Mouse (Mus musculus) forebrain, embryonic 16.5 days (tissue): ENCODE results near the gene Agbl5. TPM values are rescaled to one million over a fixed set of nuclear protein-coding genes. Genes with fewer than 3 reads are reported as not detected.

Experiments
- ATAC-seq: fragments of 200-750 bp; cut with Nextera tagmentation; 2 replicates; pipeline ENCODE4 v1.8.0; 2017; ENCODE audit warnings: mild to moderate bottlenecking, moderate library complexity
- H3K27ac ChIP-seq: fragments of 300-500 bp; sonication (generic); 2 replicates; pipeline ENCODE4 v1.5.1; 2014; ENCODE audit warnings: low read length, control low read depth
- H3K27me3 ChIP-seq: fragments of 300-500 bp; sonication (generic); replicated peaks from 2 replicates; pipeline ENCODE4 v1.6.1; 2014; ENCODE audit warnings: low read length; ENCODE audit not compliant: control insufficient read depth, insufficient read depth
- H3K36me3 ChIP-seq: fragments of 300-500 bp; sonication (generic); 2 replicates; pipeline ENCODE4 v1.6.1; 2014; ENCODE audit not compliant: control insufficient read depth, insufficient read depth
- H3K4me1 ChIP-seq: fragments of 300-500 bp; sonication (generic); replicated peaks from 2 replicates; pipeline ENCODE4 v1.6.1; 2014; ENCODE audit warnings: low read length; ENCODE audit not compliant: control insufficient read depth, insufficient read depth
- H3K4me2 ChIP-seq: fragments of 300-500 bp; sonication (generic); 2 replicates; pipeline ENCODE4 v1.6.1; 2014; ENCODE audit warnings: mild to moderate bottlenecking, low read length, control low read depth
- H3K4me3 ChIP-seq: fragments of 300-500 bp; sonication (generic); replicated peaks from 2 replicates; pipeline ENCODE4 v1.5.1; 2014; ENCODE audit warnings: mild to moderate bottlenecking, low read length, control low read depth
- H3K9ac ChIP-seq: fragments of 300-500 bp; sonication (generic); replicated peaks from 2 replicates; pipeline ENCODE4 v1.6.1; 2014; ENCODE audit warnings: low read depth, low read length, control low read depth
- H3K9me3 ChIP-seq: fragments of 300-500 bp; sonication (generic); 2 replicates; pipeline ENCODE4 v1.6.1; 2016; ENCODE audit warnings: low read length; ENCODE audit not compliant: control insufficient read depth
- WGBS: fragments of 180-500 bp; shearing (Covaris S2); extraction: QIAGEN DNeasy Blood & Tissue Kit; methylation state at CpG from one replicate; pipeline ENCODE4 v1.1.7; 2014; 5-methylcytosine and 5-hydroxymethylcytosine counted together
- polyA plus RNA-seq: library from polyadenylated mRNA; unstranded; fragments of >200 nt; fragmentation: Nextera tagmentation; extraction: Ambion mirVana; gene quantifications from 2 replicates; pipeline ENCODE4 v1.2.1, GENCODE M21; 2015

Gene Agbl5
- polyA plus RNA-seq, 1 experiment from 2014 or later: 22.7 TPM

- H3K9ac ChIP-seq: no peak overlapping the region
- no peaks in the 10 kb centered on the region for H3K27me3 ChIP-seq
- H3K36me3 ChIP-seq: peaks cover 24% of the 10 kb centered on the region
- WGBS: 92% methylated on average over 2 of the region's 2 CpGs
- no peak overlapping the region for H3K27ac ChIP-seq
- no peaks in the 10 kb centered on the region for H3K9me3 ChIP-seq
- H3K4me1 ChIP-seq: peaks cover 10% of the 10 kb centered on the region
- no peak for ATAC-seq
- H3K4me2 ChIP-seq: no peak overlapping the region
- H3K4me3 ChIP-seq: no peak overlapping the region
Measured at GRCm38 (mm10) chr5:30950922-30951321, 62.4 kb downstream of the Agbl5 start.

GRCm38 (mm10) chr5:30951706-30952105, 63.2 kb downstream of the Agbl5 start:
- Histone ChIP-seq H3K9me3 (no peaks in the 10 kb centered on the region), H3K4me2 (no peak overlapping the region), H3K27ac (no peak overlapping the region), H3K36me3 (peaks cover 24% of the 10 kb centered on the region), H3K4me3 (no peak overlapping the region), H3K4me1 (peaks cover 10% of the 10 kb centered on the region), H3K27me3 (no peaks in the 10 kb centered on the region), H3K9ac (no peak overlapping the region)
- 74% methylated on average over 6 of the region's 6 CpGs for WGBS
- no peak for ATAC-seq

GRCm38 (mm10) chr5:30952551-30952950, 64.1 kb downstream of the Agbl5 start:
- 88% methylated on average over 5 of the region's 5 CpGs for WGBS
- Histone ChIP-seq H3K4me1 (peaks cover 12% of the 10 kb centered on the region), H3K4me3 (no peak overlapping the region), H3K9me3 (no peaks in the 10 kb centered on the region), H3K27ac (no peak overlapping the region), H3K27me3 (no peaks in the 10 kb centered on the region), H3K36me3 (peaks cover 24% of the 10 kb centered on the region), H3K4me2 (no peak overlapping the region), H3K9ac (no peak overlapping the region)
- ATAC-seq: no peak

GRCm38 (mm10) chr5:30954065-30954464, 65.6 kb downstream of the Agbl5 start:
- Histone ChIP-seq H3K9ac (no peak overlapping the region), H3K27me3 (no peaks in the 10 kb centered on the region), H3K36me3 (peaks cover 32% of the 10 kb centered on the region), H3K4me2 (no peak overlapping the region), H3K4me3 (no peak overlapping the region), H3K4me1 (peaks cover 27% of the 10 kb centered on the region), H3K9me3 (no peaks in the 10 kb centered on the region), H3K27ac (no peak overlapping the region)
- WGBS: 96% methylated on average over 6 of the region's 6 CpGs
- ATAC-seq: no peak

DNA sequence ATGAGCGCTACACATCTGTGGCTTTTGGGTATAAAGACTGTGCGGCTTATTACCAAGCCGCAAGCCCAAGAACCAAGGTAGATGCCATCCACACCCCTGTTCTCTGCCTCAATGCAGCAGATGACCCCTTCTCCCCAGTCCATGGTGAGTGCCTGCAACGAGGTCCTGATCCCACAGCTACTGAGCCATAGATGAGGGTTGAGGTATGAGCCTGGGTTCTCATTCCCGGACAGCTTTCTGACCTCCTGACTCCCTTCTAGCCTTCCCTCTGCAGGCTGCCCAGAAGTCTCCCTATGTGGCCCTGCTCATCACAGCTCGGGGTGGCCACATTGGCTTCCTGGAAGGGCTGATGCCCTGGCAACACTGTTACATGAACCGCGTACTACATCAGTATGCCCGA, 66.1 kb downstream of the Agbl5 start:
- H3K27ac ChIP-seq: no peak overlapping the region
- H3K4me1 ChIP-seq: peaks cover 29% of the 10 kb centered on the region
- no peak overlapping the region for H3K4me2 ChIP-seq
- H3K4me3 ChIP-seq: no peak overlapping the region
- H3K9ac ChIP-seq: no peak overlapping the region
- WGBS: 92% methylated on average over 9 of the region's 9 CpGs
- H3K36me3 ChIP-seq: peaks cover 32% of the 10 kb centered on the region
- H3K27me3 ChIP-seq: no peaks in the 10 kb centered on the region
- no peak for ATAC-seq
- no peaks in the 10 kb centered on the region for H3K9me3 ChIP-seq

GRCm38 (mm10) chr5:30955751-30956150, 67.3 kb downstream of the Agbl5 start:
- H3K27me3 ChIP-seq: no peaks in the 10 kb centered on the region
- no peak overlapping the region for H3K4me2 ChIP-seq
- no peak for ATAC-seq
- H3K27ac ChIP-seq: no peak overlapping the region
- peaks cover 23% of the 10 kb centered on the region for H3K4me1 ChIP-seq
- no peak overlapping the region for H3K9ac ChIP-seq
- 93% methylated on average over 6 of the region's 6 CpGs for WGBS
- H3K36me3 ChIP-seq: peaks cover 32% of the 10 kb centered on the region
- H3K4me3 ChIP-seq: no peak overlapping the region
- H3K9me3 ChIP-seq: no peaks in the 10 kb centered on the region

Other genes starting within 250 kb of the Agbl5 start
- gene Slc35f6, start 240.8 kb upstream of the Agbl5 start, polyA plus RNA-seq: 30.1 and 32.5 TPM in 2 replicates
- gene Cenpa, start 221.9 kb upstream of the Agbl5 start, polyA plus RNA-seq: 95.3 and 114 TPM in 2 replicates
- 274 and 278 TPM in 2 replicates for gene Dpysl5, start 177.1 kb upstream of the Agbl5 start, polyA plus RNA-seq
- 98.6 and 118 TPM in 2 replicates for gene Mapre3, start 74.1 kb upstream of the Agbl5 start, polyA plus RNA-seq
- 50.6 and 52.7 TPM in 2 replicates for gene Tmem214, start 20.7 kb upstream of the Agbl5 start, polyA plus RNA-seq
- 216 and 217 TPM in 2 replicates for gene Ost4, start 19.1 kb downstream of the Agbl5 start, polyA plus RNA-seq
- gene Emilin1, start 24.7 kb downstream of the Agbl5 start, polyA plus RNA-seq: 13.5 and 20.5 TPM in 2 replicates
- gene Khk, start 32.7 kb downstream of the Agbl5 start, polyA plus RNA-seq: 6.3 and 7.7 TPM in 2 replicates
- gene Cgref1, start 56.9 kb downstream of the Agbl5 start, polyA plus RNA-seq: 15.8 and 29.0 TPM in 2 replicates
- 135 and 140 TPM in 2 replicates for gene Preb, start 71.7 kb downstream of the Agbl5 start, polyA plus RNA-seq
- gene Tcf23, start 80.0 kb downstream of the Agbl5 start, polyA plus RNA-seq: not detected in 2 replicates
- 155 and 158 TPM in 2 replicates for gene Atraid, start 159.6 kb downstream of the Agbl5 start, polyA plus RNA-seq
- 15.7 and 18.2 TPM in 2 replicates for gene Slc5a6, start 160.2 kb downstream of the Agbl5 start, polyA plus RNA-seq
- 19.8 and 20.1 TPM in 2 replicates for gene Cad, start 166.1 kb downstream of the Agbl5 start, polyA plus RNA-seq
- not detected in 2 replicates for gene Dnajc5g, start 217.6 kb downstream of the Agbl5 start, polyA plus RNA-seq
- 1.6 and 1.9 TPM in 2 replicates for gene Slc30a3, start 219.5 kb downstream of the Agbl5 start, polyA plus RNA-seq
- not detected in 2 replicates for gene Trim54, start 228.0 kb downstream of the Agbl5 start, polyA plus RNA-seq